Mouse (Mus musculus): Measurements from ENCODE around the gene Sox2. TPM values are rescaled to one million over a fixed set of nuclear protein-coding genes. Genes with fewer than 3 reads are reported as not detected.

Gene Sox2
- polyA plus RNA-seq, 1 experiment from 2014 or later = 8.2 TPM

GRCm38 (mm10) chr3:34648833-34649719 lies 1.1 kb upstream of the Sox2 start:
- ATAC-seq = peak; percentile 79
- Histone ChIP-seq H3K4me2 (ENCODE audit: low read length) (peak overlapping the region; percentile 61), H3K9me3 (ENCODE audit: control insufficient read depth, low read length) (no peaks in the 10 kb centered on the region), H3K36me3 (ENCODE audit: control insufficient read depth, insufficient read depth, low read length) (no peaks in the 10 kb centered on the region), H3K4me1 (ENCODE audit: control insufficient read depth, insufficient read depth, low read depth, low read length) (peaks cover 10% of the 10 kb centered on the region), H3K4me3 (ENCODE audit: low read length) (peak overlapping the region; percentile 52), H3K9ac (ENCODE audit: low read depth, low read length) (peak overlapping the region; percentile 63), H3K27ac (ENCODE audit: low read depth, low read length) (peak overlapping the region; percentile 68), H3K27me3 (replicated peaks; ENCODE audit: control insufficient read depth, insufficient read depth, low read length) (peaks cover 16% of the 10 kb centered on the region)
- WGBS = under 1% methylated on average over 50 of the region's 50 CpGs

- Histone ChIP-seq H3K9ac (ENCODE audit: low read depth, low read length) (peak overlapping the region; percentile 71), H3K36me3 (ENCODE audit: control insufficient read depth, insufficient read depth, low read length) (no peaks in the 10 kb centered on the region), H3K4me1 (ENCODE audit: control insufficient read depth, insufficient read depth, low read depth, low read length) (peaks cover 10% of the 10 kb centered on the region), H3K27me3 (replicated peaks; ENCODE audit: control insufficient read depth, insufficient read depth, low read length) (peaks cover 7% of the 10 kb centered on the region), H3K27ac (ENCODE audit: low read depth, low read length) (peak overlapping the region; percentile 88), H3K4me3 (ENCODE audit: low read length) (peak overlapping the region; percentile 52), H3K4me2 (ENCODE audit: low read length) (peak overlapping the region; percentile 61), H3K9me3 (ENCODE audit: control insufficient read depth, low read length) (no peaks in the 10 kb centered on the region)
- 0 out of 2 replicates have a peak, but pooled peaks have one; percentile 10 for ATAC-seq
- 2% methylated on average over 67 of the region's 67 CpGs for WGBS
Observed at GRCm38 (mm10) chr3:34650621-34651361, 586 bp downstream of the Sox2 start.

GRCm38 (mm10) chr3:34651486-34652170 lies 1.4 kb downstream of the Sox2 start:
- peak overlapping the region; percentile 88 for H3K27ac ChIP-seq (ENCODE audit: low read depth, low read length)
- no peak overlapping the region; the same call in 1 of the 2 replicates for H3K4me2 ChIP-seq (ENCODE audit: low read length)
- H3K27me3 ChIP-seq (replicated peaks; ENCODE audit: control insufficient read depth, insufficient read depth, low read length) = peaks cover 7% of the 10 kb centered on the region
- no peaks in the 10 kb centered on the region for H3K9me3 ChIP-seq (ENCODE audit: control insufficient read depth, low read length)
- peaks cover 10% of the 10 kb centered on the region for H3K4me1 ChIP-seq (ENCODE audit: control insufficient read depth, insufficient read depth, low read depth, low read length)
- WGBS = 3% methylated on average over 26 of the region's 26 CpGs
- H3K36me3 ChIP-seq (ENCODE audit: control insufficient read depth, insufficient read depth, low read length) = no peaks in the 10 kb centered on the region
- peak overlapping the region; percentile 71 for H3K9ac ChIP-seq (ENCODE audit: low read depth, low read length)
- peak overlapping the region; percentile 52 for H3K4me3 ChIP-seq (ENCODE audit: low read length)
- ATAC-seq = no peak

GRCm38 (mm10) chr3:34652616-34653015 lies 2.4 kb downstream of the Sox2 start:
- no peaks in the 10 kb centered on the region for H3K36me3 ChIP-seq (ENCODE audit: control insufficient read depth, insufficient read depth, low read length)
- no peak overlapping the region; the same call in 1 of the 2 replicates for H3K27ac ChIP-seq (ENCODE audit: low read depth, low read length)
- H3K4me3 ChIP-seq (ENCODE audit: low read length) = peak overlapping the region; percentile 41
- H3K9ac ChIP-seq (ENCODE audit: low read depth, low read length) = 0 out of 2 replicates have a peak overlapping the region, but pooled peaks have one; percentile 1
- peaks cover 10% of the 10 kb centered on the region for H3K4me1 ChIP-seq (ENCODE audit: control insufficient read depth, insufficient read depth, low read depth, low read length)
- H3K4me2 ChIP-seq (ENCODE audit: low read length) = peak overlapping the region; percentile 31
- WGBS = 4% methylated on average over 14 of the region's 14 CpGs
- no peaks in the 10 kb centered on the region for H3K9me3 ChIP-seq (ENCODE audit: control insufficient read depth, low read length)
- ATAC-seq = no peak
- H3K27me3 ChIP-seq (replicated peaks; ENCODE audit: control insufficient read depth, insufficient read depth, low read length) = peaks cover 12% of the 10 kb centered on the region

GRCm38 (mm10) chr3:34653235-34653976 lies 3.2 kb downstream of the Sox2 start:
- under 1% methylated on average over 26 of the region's 26 CpGs for WGBS
- peak overlapping the region; percentile 19 for H3K4me2 ChIP-seq (ENCODE audit: low read length)
- no peak for ATAC-seq
- H3K4me1 ChIP-seq (ENCODE audit: control insufficient read depth, insufficient read depth, low read depth, low read length) = peaks cover 10% of the 10 kb centered on the region
- peak overlapping the region; percentile 41 for H3K4me3 ChIP-seq (ENCODE audit: low read length)
- peak overlapping the region; percentile 54 for H3K9ac ChIP-seq (ENCODE audit: low read depth, low read length)
- H3K27me3 ChIP-seq (replicated peaks; ENCODE audit: control insufficient read depth, insufficient read depth, low read length) = peaks cover 19% of the 10 kb centered on the region
- H3K36me3 ChIP-seq (ENCODE audit: control insufficient read depth, insufficient read depth, low read length) = no peaks in the 10 kb centered on the region
- peak overlapping the region; percentile 57 for H3K27ac ChIP-seq (ENCODE audit: low read depth, low read length)
- no peaks in the 10 kb centered on the region for H3K9me3 ChIP-seq (ENCODE audit: control insufficient read depth, low read length)

GRCm38 (mm10) chr3:34653977-34654500 lies 3.8 kb downstream of the Sox2 start:
- peak overlapping the region; percentile 41 for H3K4me3 ChIP-seq (ENCODE audit: low read length)
- no peak for ATAC-seq
- H3K27me3 ChIP-seq (replicated peaks; ENCODE audit: control insufficient read depth, insufficient read depth, low read length) = peaks cover 24% of the 10 kb centered on the region
- H3K4me1 ChIP-seq (ENCODE audit: control insufficient read depth, insufficient read depth, low read depth, low read length) = peaks cover 6% of the 10 kb centered on the region
- H3K9me3 ChIP-seq (ENCODE audit: control insufficient read depth, low read length) = no peaks in the 10 kb centered on the region
- H3K36me3 ChIP-seq (ENCODE audit: control insufficient read depth, insufficient read depth, low read length) = no peaks in the 10 kb centered on the region
- 8% methylated on average over 9 of the region's 9 CpGs for WGBS
- H3K9ac ChIP-seq (ENCODE audit: low read depth, low read length) = peak overlapping the region; percentile 54
- peak overlapping the region; percentile 19 for H3K4me2 ChIP-seq (ENCODE audit: low read length)
- H3K27ac ChIP-seq (ENCODE audit: low read depth, low read length) = peak overlapping the region; percentile 34; the same call in 1 of the 2 replicates

GRCm38 (mm10) chr3:34654781-34655180 lies 4.6 kb downstream of the Sox2 start:
- peaks cover 24% of the 10 kb centered on the region for H3K27me3 ChIP-seq (replicated peaks; ENCODE audit: control insufficient read depth, insufficient read depth, low read length)
- ATAC-seq = no peak
- peaks cover 6% of the 10 kb centered on the region; the same call in 1 of the 2 replicates for H3K4me1 ChIP-seq (ENCODE audit: control insufficient read depth, insufficient read depth, low read depth, low read length)
- no peak overlapping the region; the same call in 1 of the 2 replicates for H3K9ac ChIP-seq (ENCODE audit: low read depth, low read length)
- peak overlapping the region; percentile 31; the same call in 1 of the 2 replicates for H3K27ac ChIP-seq (ENCODE audit: low read depth, low read length)
- peak overlapping the region; percentile 41 for H3K4me3 ChIP-seq (ENCODE audit: low read length)
- WGBS = 10% methylated on average over 6 of the region's 6 CpGs
- no peaks in the 10 kb centered on the region for H3K36me3 ChIP-seq (ENCODE audit: control insufficient read depth, insufficient read depth, low read length)
- H3K9me3 ChIP-seq (ENCODE audit: control insufficient read depth, low read length) = no peaks in the 10 kb centered on the region
- H3K4me2 ChIP-seq (ENCODE audit: low read length) = peak overlapping the region; percentile 57
